Mouse (Mus musculus): ENCODE results near the gene Add2. TPM values are rescaled to one million over a fixed set of nuclear protein-coding genes. Genes with fewer than 3 reads are reported as not detected.
A peak's percentile ranks its signal among the peaks of the same experiment; 100 is the strongest.
"Not testable (repeated sequence)": the region's sequence is repeated elsewhere in the genome, so short reads cannot be mapped to it uniquely, and the experiment has no call there.

Gene Add2
- polyA plus RNA-seq, 1 experiment: 1.5 TPM

DNA sequence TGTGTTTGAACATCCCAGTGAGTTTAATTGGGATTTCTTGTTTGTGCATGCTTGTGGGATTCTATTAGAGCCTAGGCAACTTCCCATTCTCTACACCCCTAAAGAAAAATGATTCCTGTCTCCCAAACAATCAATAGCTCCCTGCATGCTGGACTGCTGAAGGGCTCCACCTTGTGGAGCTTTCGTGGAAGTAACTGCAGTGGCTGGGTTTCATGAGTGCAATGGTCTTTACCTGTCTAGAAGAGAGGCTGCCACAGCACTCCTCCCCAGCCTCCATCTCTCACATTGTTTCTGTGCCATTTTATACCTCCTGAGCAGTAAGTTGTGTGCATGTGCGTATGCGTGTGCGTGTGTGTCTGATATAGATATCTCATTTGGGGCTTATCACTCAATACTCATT, 18.5 kb upstream of the Add2 start:
- H3K27me3 ChIP-seq (replicated peaks; ENCODE audit: control insufficient read depth, insufficient read depth, low read length): no peaks in the 10 kb centered on the region

GRCm38 (mm10) chr6:86014812-86015211, 13.7 kb upstream of the Add2 start:
- WGBS: 63% methylated on average over 5 of the region's 5 CpGs
- peak; percentile 41 for DNase-seq
- not testable (repeated sequence) for H3K36me3 ChIP-seq (ENCODE audit: control insufficient read depth, insufficient read depth, low read length)

More for the DNA sequence above, 18.5 kb upstream of the Add2 start:
- Histone ChIP-seq H3K4me1 (ENCODE audit: control insufficient read depth, insufficient read depth, low read length) (no peaks in the 10 kb centered on the region), H3K4me3 (ENCODE audit: insufficient read depth, low read depth, low read length) (no peak overlapping the region), H3K27ac (ENCODE audit: insufficient read depth, low read depth, low read length) (no peak overlapping the region), H3K36me3 (ENCODE audit: control insufficient read depth, insufficient read depth, low read length) (no peaks in the 10 kb centered on the region)
- DNase-seq: peak; percentile 69
- 38% methylated on average over 4 of the region's 4 CpGs for WGBS
- peak; percentile 84 for TF ChIP-seq CTCF (conservative IDR thresholded peaks at IDR 0.05; ENCODE audit: insufficient read depth, insufficient read length, low read depth, low read length)
- no peak for TF ChIP-seq POLR2A (IDR thresholded peaks at IDR 0.05; ENCODE audit: low read depth, low read length)

GRCm38 (mm10) chr6:86015871-86016270, 12.6 kb upstream of the Add2 start, which contains the start of gene Figla:
Gene Figla, plus strand, starts transcription at chr6:86016171.
- Histone ChIP-seq H3K27ac (ENCODE audit: insufficient read depth, low read depth, low read length) (no peak within 1 kb of the TSS), H3K4me3 (ENCODE audit: insufficient read depth, low read depth, low read length) (no peak within 1 kb of the TSS), H3K4me1 (ENCODE audit: control insufficient read depth, insufficient read depth, low read length) (no peaks in the 10 kb centered on the region), H3K27me3 (replicated peaks; ENCODE audit: control insufficient read depth, insufficient read depth, low read length) (no peaks in the 10 kb centered on the region), H3K36me3 (ENCODE audit: control insufficient read depth, insufficient read depth, low read length) (no peaks in the 10 kb centered on the region)
- 70% methylated on average over 9 of the region's 9 CpGs for WGBS
- no peak for TF ChIP-seq POLR2A (IDR thresholded peaks at IDR 0.05; ENCODE audit: low read depth, low read length)
- TF ChIP-seq CTCF (conservative IDR thresholded peaks at IDR 0.05; ENCODE audit: insufficient read depth, insufficient read length, low read depth, low read length): no peak
- no peak for DNase-seq

More at GRCm38 (mm10) chr6:86014812-86015211, 13.7 kb upstream of the Add2 start:
- H3K4me3 ChIP-seq (ENCODE audit: insufficient read depth, low read depth, low read length); H3K4me1 ChIP-seq (ENCODE audit: control insufficient read depth, insufficient read depth, low read length); H3K27me3 ChIP-seq (replicated peaks; ENCODE audit: control insufficient read depth, insufficient read depth, low read length); H3K27ac ChIP-seq (ENCODE audit: insufficient read depth, low read depth, low read length): not testable (repeated sequence)

- Histone ChIP-seq H3K36me3 (ENCODE audit: control insufficient read depth, insufficient read depth, low read length) (no peaks in the 10 kb centered on the region), H3K4me3 (ENCODE audit: insufficient read depth, low read depth, low read length) (no peak overlapping the region), H3K27me3 (replicated peaks; ENCODE audit: control insufficient read depth, insufficient read depth, low read length) (no peaks in the 10 kb centered on the region), H3K4me1 (ENCODE audit: control insufficient read depth, insufficient read depth, low read length) (no peaks in the 10 kb centered on the region), H3K27ac (ENCODE audit: insufficient read depth, low read depth, low read length) (no peak overlapping the region)
- 83% methylated on average over 23 of the region's 23 CpGs for WGBS
- DNase-seq: no peak
- TF ChIP-seq CTCF (conservative IDR thresholded peaks at IDR 0.05; ENCODE audit: insufficient read depth, insufficient read length, low read depth, low read length): no peak
- no peak for TF ChIP-seq POLR2A (IDR thresholded peaks at IDR 0.05; ENCODE audit: low read depth, low read length)
These were observed 11.6 kb upstream of the Add2 start for GRCm38 (mm10) chr6:86016793-86017350.

DNA sequence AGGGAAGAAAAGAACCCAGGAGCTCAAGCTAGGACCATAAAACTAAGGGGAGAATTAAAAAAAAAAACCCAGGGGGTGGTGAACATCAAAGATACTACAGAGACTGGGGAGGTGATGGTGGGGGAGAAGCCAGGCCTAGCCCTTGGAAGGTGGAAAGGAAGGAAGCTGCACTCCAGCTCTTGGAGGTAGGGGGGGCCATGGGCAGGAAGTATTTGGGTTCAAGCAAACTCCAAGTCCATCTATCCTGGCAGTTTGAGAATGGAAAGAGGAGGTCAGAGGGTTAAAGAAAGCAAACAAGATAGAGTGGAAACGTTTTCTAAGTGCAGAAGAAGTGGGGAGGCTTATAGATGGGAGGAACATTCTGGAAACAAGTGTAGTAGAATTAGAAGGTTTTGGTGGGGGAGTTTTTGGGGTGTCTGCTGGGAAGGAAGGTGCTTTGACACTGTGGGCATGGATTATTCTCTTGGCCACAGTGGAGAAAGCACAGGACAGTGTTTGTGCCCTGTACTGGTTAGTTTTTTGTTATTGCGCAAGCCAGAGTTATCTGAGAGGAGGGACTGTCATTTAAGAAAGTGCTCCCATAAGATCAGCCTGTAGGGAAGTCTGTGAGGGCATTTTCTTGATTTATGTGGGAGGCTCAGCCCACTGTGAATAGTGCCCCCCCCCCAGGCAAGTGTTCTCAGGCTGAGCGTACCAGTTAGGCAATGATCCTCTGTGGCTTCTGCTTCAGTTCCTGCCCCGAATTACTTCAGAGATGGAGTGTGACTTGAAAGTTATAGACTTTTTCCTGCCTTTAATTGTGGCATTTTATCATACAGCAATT, 8.9 kb upstream of the Add2 start:
- TF ChIP-seq POLR2A (IDR thresholded peaks at IDR 0.05; ENCODE audit: low read depth, low read length) (no peak), CTCF (conservative IDR thresholded peaks at IDR 0.05; ENCODE audit: insufficient read depth, insufficient read length, low read depth, low read length) (no peak)
- Histone ChIP-seq H3K36me3 (ENCODE audit: control insufficient read depth, insufficient read depth, low read length) (no peaks in the 10 kb centered on the region), H3K27me3 (replicated peaks; ENCODE audit: control insufficient read depth, insufficient read depth, low read length) (no peaks in the 10 kb centered on the region), H3K4me1 (ENCODE audit: control insufficient read depth, insufficient read depth, low read length) (no peaks in the 10 kb centered on the region), H3K4me3 (ENCODE audit: insufficient read depth, low read depth, low read length) (no peak overlapping the region), H3K27ac (ENCODE audit: insufficient read depth, low read depth, low read length) (no peak overlapping the region)
- WGBS: 35% methylated on average over 4 of the region's 4 CpGs
- no peak for DNase-seq

GRCm38 (mm10) chr6:86020948-86021347, 7.5 kb upstream of the Add2 start:
- H3K27me3 ChIP-seq (replicated peaks; ENCODE audit: control insufficient read depth, insufficient read depth, low read length): no peaks in the 10 kb centered on the region
- H3K4me3 ChIP-seq (ENCODE audit: insufficient read depth, low read depth, low read length): no peak overlapping the region
- no peaks in the 10 kb centered on the region for H3K4me1 ChIP-seq (ENCODE audit: control insufficient read depth, insufficient read depth, low read length)
- H3K27ac ChIP-seq (ENCODE audit: insufficient read depth, low read depth, low read length): no peak overlapping the region
- 49% methylated on average over 3 of the region's 3 CpGs for WGBS
- DNase-seq: peak; percentile 28
- no peaks in the 10 kb centered on the region for H3K36me3 ChIP-seq (ENCODE audit: control insufficient read depth, insufficient read depth, low read length)
- no peak for TF ChIP-seq POLR2A (IDR thresholded peaks at IDR 0.05; ENCODE audit: low read depth, low read length)
- peak; percentile 63 for TF ChIP-seq CTCF (conservative IDR thresholded peaks at IDR 0.05; ENCODE audit: insufficient read depth, insufficient read length, low read depth, low read length)

DNA sequence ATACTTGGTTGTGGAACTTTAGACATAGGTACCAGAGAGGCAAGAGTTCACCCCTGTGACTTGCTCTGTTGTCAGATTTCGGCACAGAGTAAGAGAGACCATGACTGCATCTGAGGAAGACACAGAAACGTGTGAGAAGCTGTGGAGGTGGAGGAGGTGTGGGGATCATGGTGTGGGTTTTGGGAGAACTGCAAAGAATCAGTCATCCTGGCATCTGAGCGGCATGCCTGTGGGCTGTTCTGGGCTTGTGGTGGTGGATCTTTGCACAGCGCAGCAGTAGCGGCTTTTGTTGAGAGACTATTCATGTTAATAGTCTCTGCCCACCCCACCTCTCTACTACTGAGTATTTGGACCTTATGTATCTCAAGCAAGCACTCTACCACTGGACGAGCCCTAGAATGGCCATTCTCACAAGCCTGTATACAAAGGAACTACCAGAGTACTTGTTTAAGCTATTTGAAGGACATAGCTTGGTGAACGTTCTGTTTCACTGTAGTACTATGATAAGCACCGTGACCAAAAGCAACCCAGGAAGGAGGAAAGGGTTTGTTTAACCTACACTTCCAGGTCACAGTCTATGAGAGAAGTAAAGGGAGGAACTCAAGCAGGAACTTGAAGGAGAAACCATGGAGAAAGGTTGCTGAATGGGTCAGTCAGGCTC, 1.7 kb upstream of the Add2 start:
- TF ChIP-seq POLR2A (IDR thresholded peaks at IDR 0.05; ENCODE audit: low read depth, low read length): no peak
- TF ChIP-seq CTCF (conservative IDR thresholded peaks at IDR 0.05; ENCODE audit: insufficient read depth, insufficient read length, low read depth, low read length): no peak
- H3K27me3 ChIP-seq (replicated peaks; ENCODE audit: control insufficient read depth, insufficient read depth, low read length): peaks cover 3% of the 10 kb centered on the region; the same call in 1 of the 2 replicates
- DNase-seq: no peak
- H3K4me1 ChIP-seq (ENCODE audit: control insufficient read depth, insufficient read depth, low read length): no peaks in the 10 kb centered on the region
- no peak overlapping the region for H3K4me3 ChIP-seq (ENCODE audit: insufficient read depth, low read depth, low read length)
- 85% methylated on average over 8 of the region's 8 CpGs for WGBS
- no peak overlapping the region for H3K27ac ChIP-seq (ENCODE audit: insufficient read depth, low read depth, low read length)
- no peaks in the 10 kb centered on the region for H3K36me3 ChIP-seq (ENCODE audit: control insufficient read depth, insufficient read depth, low read length)
